Mouse (Mus musculus) gastrocnemius, postnatal 25 days (tissue): ENCODE measurements around the gene Prss48. TPM values are rescaled to one million over a fixed set of nuclear protein-coding genes. Genes with fewer than 3 reads are reported as not detected.

Source experiments
- DNase-seq: peaks from one replicate; pipeline ENCODE4 v3.0.0; 2022
- long read RNA-seq, 2 experiments: library from polyadenylated mRNA; stranded (forward); transcript quantifications; one replicate each; pipeline ENCODE4 v2.0.0; 2021
- total RNA-seq, 2 experiments: library from RNA; stranded (reverse); gene quantifications; 1 replicate in 1 of 2; 2 replicates in 1 of 2; pipeline ENCODE4 v1.2.3; 2021

The Prss48 gene
- not detected for total RNA-seq
- long read RNA-seq, experiment 1: 0 reads
- long read RNA-seq, experiment 2: 0 reads

DNA sequence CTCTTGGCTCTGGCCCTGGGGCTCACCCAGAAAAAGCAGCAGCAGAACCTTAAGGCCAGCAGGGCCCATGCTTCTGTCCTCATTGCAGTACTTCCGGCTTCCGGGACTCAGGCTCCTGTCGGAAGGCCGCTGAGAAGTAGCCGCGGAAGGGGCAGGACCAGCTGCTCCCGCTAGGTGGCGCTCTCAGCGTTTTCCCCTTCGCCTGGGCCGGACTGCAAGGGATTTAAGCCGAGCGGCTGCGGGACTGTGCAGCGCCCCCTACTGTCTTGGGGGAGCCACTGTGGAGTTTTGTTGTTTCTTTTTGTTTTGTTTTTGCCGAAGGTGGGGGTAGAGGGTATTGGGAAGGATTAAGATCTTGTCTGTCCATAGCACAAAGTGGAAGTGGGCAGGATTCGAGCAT is at the start of gene Prss48:
Gene Prss48 (minus strand): TSS at position 69 of the 400 bp plus-strand sequence.
- DNase-seq: no peak

- DNase-seq: no peak
Measured at GRCm38 (mm10) chr3:86049041-86049440, 46.8 kb upstream of the Prss48 start.

- DNase-seq: no peak
Measured at GRCm38 (mm10) chr3:86047686-86048408, 45.6 kb upstream of the Prss48 start.

DNA sequence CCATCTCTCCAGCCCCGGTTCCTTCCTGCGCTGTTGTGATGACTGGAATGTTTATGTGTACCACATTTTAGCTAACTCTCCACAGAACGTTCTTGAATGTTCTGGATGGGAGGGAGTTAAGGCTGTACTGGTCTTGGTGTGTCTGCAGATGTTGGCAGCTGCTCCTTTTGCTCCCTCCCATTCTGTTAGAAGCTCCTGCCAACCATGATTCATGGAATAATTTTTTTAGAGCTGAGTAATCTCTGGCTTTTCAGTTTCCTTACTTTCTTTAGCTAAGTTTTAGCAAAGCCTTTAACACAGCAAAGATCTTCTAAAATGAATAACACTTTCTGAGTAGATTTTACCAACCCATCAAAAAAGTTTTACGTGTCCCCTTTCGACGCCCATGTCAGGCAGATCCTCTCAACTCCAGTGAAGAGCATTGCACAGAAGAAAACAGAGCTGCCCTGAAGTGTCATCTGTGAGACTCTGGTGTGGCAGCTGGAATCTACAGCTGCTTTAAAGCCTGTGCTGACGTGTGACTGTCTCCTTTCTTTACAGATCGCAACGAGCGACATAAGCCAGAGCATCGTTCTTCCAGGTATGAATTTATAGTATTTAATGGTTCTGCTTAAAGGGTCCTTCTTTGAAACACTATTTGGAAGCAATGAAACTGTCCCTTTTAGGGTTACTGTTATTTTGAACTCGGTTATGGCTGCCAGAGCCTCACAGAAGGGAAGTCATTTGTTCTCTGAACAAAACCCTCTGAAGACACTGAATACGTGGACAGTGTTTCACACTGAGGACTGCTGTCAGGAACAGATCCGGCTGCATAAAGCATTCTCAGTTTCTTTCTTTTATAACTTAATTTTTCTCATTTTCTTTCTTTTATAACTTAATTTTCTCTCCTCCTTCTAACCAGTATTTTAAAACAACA is 38.3 kb upstream of the Prss48 start:
- peak; percentile 53 for DNase-seq

- peak; percentile 75 for DNase-seq
Measured at GRCm38 (mm10) chr3:86038648-86039047, 36.4 kb upstream of the Prss48 start.

DNA sequence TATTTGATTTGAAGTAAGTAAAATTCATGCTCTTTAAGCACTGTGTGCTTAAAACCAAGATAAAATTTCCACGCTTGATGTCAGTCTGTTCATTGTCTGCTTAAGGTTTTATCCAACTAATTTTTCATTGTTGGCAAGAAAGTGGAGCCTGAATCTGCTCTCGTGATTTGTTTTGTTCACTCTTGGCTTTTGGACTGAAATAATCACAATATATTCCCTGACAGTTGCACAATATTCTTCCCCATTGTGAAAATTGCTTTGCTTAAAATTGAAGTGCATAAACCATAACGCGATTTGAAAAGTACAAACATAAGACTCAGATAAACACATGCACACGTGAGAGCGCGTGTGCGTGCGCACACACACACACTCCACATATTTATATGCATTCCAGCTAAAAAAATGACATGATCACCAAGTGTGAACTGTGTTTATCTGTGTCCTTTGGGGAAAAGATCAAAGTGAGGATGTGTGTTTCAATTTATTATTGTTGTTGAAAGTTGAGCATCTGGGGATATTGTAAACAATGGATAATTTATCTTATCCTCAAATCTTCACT is 35.7 kb upstream of the Prss48 start:
- DNase-seq: no peak

DNA sequence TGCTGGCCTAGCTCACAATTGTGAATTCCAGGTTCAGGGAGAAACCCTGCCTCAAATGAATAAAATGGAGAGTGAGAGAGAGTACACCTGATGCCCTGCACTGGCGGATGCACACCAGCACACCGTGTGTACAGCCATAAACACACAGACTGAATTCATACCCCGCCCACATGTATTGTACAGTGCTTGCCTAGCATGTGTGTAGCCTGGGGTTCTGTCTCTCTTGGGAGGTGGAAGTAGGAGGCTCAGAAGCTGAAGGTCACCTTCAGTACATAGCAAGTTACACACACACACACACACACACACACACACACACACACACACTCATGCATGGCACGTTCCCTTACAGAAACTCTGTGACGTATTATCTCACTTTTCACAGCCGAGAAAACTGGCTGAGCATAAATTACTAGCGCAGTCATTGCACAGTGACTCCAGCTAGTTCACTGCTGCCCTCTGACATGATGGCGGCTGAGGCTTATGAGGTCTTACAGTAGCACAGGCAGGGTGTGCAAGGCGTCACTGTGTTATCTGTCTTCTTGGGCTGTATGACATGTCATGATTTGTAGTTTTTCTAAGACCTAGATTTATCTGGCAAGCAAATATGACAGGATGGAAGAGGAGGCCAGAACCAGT is 31.3 kb upstream of the Prss48 start:
- DNase-seq: no peak

GRCm38 (mm10) chr3:86030566-86030965 is 28.3 kb upstream of the Prss48 start:
- peak; percentile 18 for DNase-seq

- no peak for DNase-seq
Measured at GRCm38 (mm10) chr3:86028658-86029375, 26.5 kb upstream of the Prss48 start.

DNA sequence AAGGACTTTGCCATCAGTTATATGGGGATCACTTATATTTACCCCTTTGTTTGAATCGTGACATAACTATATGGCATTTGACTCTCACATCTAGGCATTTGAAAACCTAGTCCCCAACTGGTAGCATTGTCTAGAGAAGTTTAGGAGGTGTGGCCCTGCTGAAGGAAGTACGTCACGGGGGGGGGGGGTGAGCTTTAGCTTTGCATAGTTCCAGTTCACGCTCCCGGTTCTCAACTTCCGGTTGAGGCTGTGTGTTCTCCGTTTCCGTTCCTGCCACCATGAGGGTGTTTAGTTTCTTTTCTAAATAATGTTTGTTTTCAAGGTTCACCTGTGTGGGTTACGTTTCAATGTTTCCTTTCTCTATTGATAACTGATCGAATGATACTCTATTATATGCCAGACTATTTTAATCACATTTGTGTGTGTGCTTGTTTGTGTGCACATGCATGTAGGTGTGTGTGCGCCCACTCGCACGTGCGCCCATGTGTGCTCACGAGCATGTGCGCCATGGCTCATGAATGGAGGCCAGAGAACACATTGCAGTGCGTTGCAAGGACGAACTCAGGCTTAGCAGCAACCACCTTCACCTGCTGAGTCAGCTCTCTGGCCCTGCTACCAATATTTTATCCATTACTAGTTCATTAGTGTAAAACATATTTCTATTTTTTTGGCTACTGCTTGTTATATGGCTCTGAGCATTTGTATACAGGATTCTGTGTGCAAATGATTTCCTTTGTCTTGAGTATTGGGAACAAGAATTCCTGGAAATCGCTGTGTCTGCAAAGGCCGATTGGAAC is 23.2 kb upstream of the Prss48 start:
- DNase-seq: no peak

DNA sequence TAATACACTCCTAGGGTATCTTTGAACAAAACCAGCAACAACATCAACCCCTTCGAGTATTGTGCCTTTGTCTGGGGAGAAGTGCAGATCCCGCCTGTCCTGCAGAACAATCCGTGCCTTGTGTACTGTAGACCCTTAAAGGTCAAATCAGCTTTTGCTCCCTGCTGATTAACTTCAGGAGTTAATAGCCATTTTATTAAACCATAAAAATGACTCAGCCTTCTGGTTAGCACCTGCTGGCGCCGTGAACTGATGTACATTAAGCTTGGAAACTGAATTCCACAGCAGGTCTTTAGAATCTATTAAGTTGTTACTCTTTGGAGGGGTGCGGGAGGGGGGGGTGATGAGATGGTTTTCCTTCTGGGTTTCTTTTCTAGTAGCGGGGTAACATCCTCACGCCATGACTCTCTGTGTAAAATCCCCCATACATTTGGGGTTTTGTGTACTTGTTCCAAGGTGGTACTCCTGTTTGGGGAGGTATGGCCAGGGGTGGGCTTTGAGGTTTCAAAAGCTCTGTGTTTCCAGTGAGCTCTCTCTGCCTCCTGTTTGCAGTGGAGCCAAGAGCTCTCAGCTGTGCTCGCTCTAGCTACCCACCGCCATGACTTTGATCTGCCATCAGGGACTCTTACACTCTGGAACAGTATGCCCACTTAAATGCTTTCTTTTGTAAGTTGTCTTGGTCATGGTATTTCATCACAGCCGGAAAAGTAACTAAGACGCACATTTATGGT is 21.9 kb upstream of the Prss48 start:
- no peak for DNase-seq

DNA sequence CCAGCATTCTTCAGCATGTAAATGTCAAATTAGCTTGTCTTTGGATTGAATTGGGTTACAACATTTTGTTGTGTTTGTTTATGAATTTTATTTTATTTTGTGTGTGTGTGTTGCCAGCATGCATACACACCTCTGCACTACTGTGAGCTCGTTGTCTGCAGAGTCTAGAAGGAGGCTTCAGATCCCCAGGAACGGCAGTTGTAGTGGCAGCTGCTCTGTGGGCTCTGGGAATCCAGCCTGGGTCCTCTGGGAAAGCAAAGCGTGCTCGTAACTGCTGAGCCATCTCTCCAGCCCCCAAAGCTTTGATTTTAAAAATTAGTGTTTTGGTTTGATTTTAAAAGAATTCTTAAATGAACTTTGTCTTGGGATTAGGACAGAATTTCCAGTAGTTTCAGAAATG is 19.4 kb upstream of the Prss48 start:
- no peak for DNase-seq

DNA sequence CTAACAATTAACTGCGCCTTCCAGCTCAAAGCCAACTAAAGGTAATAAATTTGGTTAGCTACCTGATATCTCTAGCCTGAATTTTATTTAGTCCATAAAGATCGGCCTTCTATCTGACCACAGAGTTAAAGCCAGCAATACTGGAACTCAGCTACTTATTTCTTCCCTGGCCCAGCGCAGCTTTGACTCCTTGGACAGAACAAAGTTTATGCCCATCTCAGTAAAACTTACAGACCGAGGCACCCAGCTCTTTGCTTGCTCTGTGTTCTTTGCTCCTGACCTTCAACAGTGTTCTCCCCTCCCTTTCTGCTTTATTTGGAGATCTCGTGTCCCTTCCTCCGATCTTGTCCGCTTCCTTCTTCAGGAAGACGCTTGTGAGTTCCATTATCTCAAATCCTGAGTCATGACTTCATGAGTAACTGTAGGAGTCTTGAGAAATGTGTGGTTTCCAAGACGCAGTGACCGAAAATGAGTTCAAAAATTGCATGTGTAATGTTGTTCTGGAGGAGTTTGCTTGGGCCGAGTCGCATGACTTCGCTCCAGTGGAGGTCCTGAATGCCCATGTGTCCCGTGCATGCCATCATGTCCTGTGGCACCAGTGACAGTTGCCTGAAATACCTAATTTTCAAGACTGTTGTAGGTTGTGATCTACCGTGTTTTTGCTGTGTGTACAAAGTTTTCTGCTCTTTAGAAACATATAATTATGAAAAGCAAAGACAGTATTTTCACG is 18.8 kb upstream of the Prss48 start:
- no peak for DNase-seq

DNA sequence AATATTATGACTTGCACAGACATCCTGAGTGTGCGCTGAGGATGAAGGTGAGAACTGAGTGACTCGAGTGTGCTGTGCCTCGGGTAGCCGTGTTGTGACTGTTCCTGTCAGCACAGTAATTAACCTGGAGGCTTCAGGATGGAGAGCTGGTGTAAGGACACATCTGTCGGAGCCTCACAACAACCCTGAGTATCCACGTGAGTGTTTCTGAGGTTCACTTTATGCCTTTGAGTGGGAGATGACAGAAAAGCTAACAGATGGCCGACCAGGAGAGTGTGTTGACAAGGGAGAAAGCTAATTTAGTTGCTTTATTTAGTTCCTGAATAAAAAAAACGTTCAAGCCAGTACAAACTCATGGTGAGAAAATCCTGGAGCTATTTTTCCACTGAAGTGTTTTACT is 15.2 kb upstream of the Prss48 start:
- DNase-seq: no peak

- DNase-seq: no peak
Measured at GRCm38 (mm10) chr3:86016965-86017364, 14.7 kb upstream of the Prss48 start.

- DNase-seq: no peak
Measured at GRCm38 (mm10) chr3:86013837-86014236, 11.5 kb upstream of the Prss48 start.

DNA sequence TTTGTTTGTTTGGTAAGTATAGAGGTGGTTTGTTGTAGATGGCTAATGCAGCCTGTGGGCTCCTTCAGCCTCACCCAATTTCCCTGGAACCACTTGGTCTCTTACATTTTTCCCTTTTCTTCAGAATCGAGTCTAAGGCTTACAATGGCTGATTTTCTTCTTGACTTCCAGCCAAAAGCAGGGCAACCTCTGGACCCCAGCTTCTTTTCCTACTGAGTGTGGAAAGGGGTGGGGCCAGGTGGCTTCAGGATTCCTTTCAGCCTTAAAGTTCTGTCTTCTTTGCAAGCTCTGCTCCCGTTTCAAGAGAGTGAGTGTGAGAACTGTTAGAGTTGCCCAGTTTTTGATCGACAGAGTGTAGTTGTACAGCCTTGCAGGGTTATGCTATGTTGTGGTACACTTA is 9.5 kb upstream of the Prss48 start:
- no peak for DNase-seq

DNA sequence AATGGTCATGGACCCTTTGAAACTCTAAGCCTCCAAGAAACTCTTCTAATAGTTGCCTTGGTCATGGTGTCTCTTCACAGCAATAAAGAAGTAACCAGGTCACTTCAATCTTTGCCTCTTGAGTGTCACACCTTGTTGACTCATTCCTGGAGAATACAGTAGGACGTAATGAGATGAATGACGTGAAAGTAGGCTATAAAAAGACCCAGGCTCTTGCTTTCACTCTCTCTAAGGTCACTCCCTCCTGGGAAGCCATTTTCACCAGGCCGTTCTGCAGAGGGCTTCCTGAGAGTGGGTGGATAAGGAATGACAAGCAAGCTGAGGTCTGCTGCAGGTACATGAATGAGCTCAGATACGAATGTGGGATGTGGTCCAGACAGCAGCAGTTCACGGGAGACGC is 9.1 kb upstream of the Prss48 start:
- DNase-seq: no peak

DNA sequence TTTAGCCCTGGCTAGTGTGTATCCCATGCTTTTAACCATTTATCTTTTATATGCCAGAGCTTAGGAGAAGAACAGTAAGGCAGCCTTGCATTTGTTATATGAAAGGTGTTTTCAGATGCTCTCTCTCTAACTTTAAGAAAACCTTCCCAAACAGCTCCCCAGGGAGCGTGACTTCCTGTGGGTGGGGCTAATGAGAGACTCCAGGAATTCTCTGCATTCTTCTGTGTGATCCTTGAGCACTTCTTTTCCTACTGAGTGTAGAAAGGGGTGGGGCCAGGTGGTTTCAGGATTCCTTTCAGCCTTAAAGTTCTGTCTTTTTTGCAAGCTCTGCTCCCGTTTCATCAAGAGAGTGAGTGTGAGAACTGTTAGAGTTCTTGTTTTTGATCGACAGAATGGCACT is 8.3 kb upstream of the Prss48 start:
- DNase-seq: no peak

DNA sequence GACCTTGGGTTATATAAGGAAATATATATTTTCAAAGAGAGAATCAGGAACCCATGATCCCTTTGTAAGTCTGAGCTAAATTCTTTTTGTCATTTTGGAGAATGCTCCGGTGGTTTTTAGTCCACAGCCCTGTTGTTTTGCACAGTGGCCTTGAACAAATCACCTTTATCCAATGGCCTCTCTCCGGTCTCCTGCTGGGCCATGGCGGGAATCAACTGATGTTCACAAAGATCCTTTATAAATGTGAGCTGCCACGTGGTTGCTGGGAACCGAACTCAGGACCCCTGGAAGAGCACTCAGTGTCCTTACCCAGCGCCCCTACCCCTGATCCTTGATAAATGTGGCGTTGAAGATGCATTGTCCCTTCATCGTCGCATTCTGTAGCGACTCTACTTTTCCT is 2.5 kb upstream of the Prss48 start:
- DNase-seq: no peak
